Mouse (Mus musculus) CH12.LX (cell line): Measurements from ENCODE around the gene Kcne4. TPM values are rescaled to one million over a fixed set of nuclear protein-coding genes. Genes with fewer than 3 reads are reported as not detected.

Experiments used
- DNase-seq: peaks from one replicate; pipeline ENCODE4 v3.0.0-alpha.2; 2013; ENCODE audit errors: extremely low read depth
- H3K27ac ChIP-seq: 2 replicates; pipeline ENCODE4 v1.5.1; 2012; ENCODE audit warnings: low read depth, mild to moderate bottlenecking, control low read depth, moderate library complexity; ENCODE audit not compliant: insufficient read depth
- H3K27me3 ChIP-seq: replicated peaks from 2 replicates; pipeline ENCODE3; 2012; ENCODE audit warnings: inconsistent platforms
- H3K36me3 ChIP-seq, 2 experiments: replicated peaks in 1 of 2; 2 replicates each; pipeline versions ENCODE3 to v1.6.1; 2012; ENCODE audit warnings: inconsistent platforms in 1 of 2, low read length in 1 of 2, mild to moderate bottlenecking in 1 of 2, mixed read lengths in 1 of 2, moderate library complexity in 1 of 2; ENCODE audit not compliant: control insufficient read depth in 1 of 2, insufficient read depth in 1 of 2
- H3K4me1 ChIP-seq, 2 experiments: 2 replicates each; pipeline ENCODE4 v1.6.1; 2012; ENCODE audit warnings: inconsistent platforms in 1 of 2, moderate library complexity in 1 of 2; ENCODE audit not compliant: insufficient read depth in 2 of 2, control insufficient read depth in 1 of 2
- H3K4me2 ChIP-seq: 2 replicates; pipeline ENCODE4 v1.6.1; 2012; ENCODE audit warnings: low read depth, mild to moderate bottlenecking, control low read depth; ENCODE audit not compliant: poor library complexity, insufficient read depth, severe bottlenecking
- H3K4me3 ChIP-seq, 3 experiments: fragments of 150-350 bp in 1 of 3; sonication (generic) in 1 of 3; replicated peaks in 1 of 3; 2 replicates each; pipeline versions ENCODE3 to v1.5.1; 2011 to 2012; ENCODE audit warnings: low read depth in 2 of 3, low read length in 2 of 3, mild to moderate bottlenecking in 2 of 3, moderate library complexity in 2 of 3, control low read depth in 1 of 3, improper control_type of control experiment in 1 of 3, inconsistent platforms in 1 of 3, mixed read lengths in 1 of 3; ENCODE audit not compliant: poor library complexity in 1 of 3
- H3K79me2 ChIP-seq: replicated peaks from 2 replicates; pipeline ENCODE4 v1.6.1; 2012; ENCODE audit warnings: mild to moderate bottlenecking, moderate library complexity; ENCODE audit not compliant: control insufficient read depth, poor library complexity, insufficient read depth, severe bottlenecking; ENCODE audit errors: extremely low read depth
- H3K9ac ChIP-seq: 2 replicates; pipeline ENCODE4 v1.6.1; 2012; ENCODE audit warnings: low read depth, mild to moderate bottlenecking, control low read depth, moderate library complexity; ENCODE audit not compliant: insufficient read depth
- H3K9me3 ChIP-seq: replicated peaks from 2 replicates; pipeline ENCODE3; 2012; ENCODE audit warnings: low read length, inconsistent platforms, mixed read lengths
- CHD1 ChIP-seq: IDR thresholded peaks from 2 replicates; pipeline ENCODE4 v1.6.1; 2012; ENCODE audit warnings: low read depth, low read length, improper control_type of control experiment, inconsistent platforms
- EP300 ChIP-seq: IDR thresholded peaks from 2 replicates; pipeline ENCODE4 v1.6.1; 2011; ENCODE audit warnings: low read length, improper control_type of control experiment
- ETS1 ChIP-seq: conservative IDR thresholded peaks from 2 replicates; pipeline ENCODE4 v1.6.1; 2012; ENCODE audit warnings: low read depth, mild to moderate bottlenecking, inconsistent platforms, low read length, improper control_type of control experiment, moderate library complexity
- GABPA ChIP-seq: IDR thresholded peaks from 2 replicates; pipeline ENCODE4 v1.6.1; 2012; ENCODE audit warnings: low read depth, low read length, improper control_type of control experiment, inconsistent platforms; ENCODE audit not compliant: insufficient replicate concordance
- HCFC1 ChIP-seq: IDR thresholded peaks from 2 replicates; pipeline ENCODE4 v1.6.1; 2012; ENCODE audit warnings: low read depth, mild to moderate bottlenecking, inconsistent platforms, low read length, improper control_type of control experiment
- JUN ChIP-seq: IDR thresholded peaks from 2 replicates; pipeline ENCODE4 v1.6.1; 2011; ENCODE audit warnings: low read depth, mild to moderate bottlenecking, low read length, improper control_type of control experiment, moderate library complexity; ENCODE audit not compliant: insufficient read depth
- JUND ChIP-seq: conservative IDR thresholded peaks from 2 replicates; pipeline ENCODE4 v1.6.1; 2011; ENCODE audit warnings: low read depth, low read length, improper control_type of control experiment
- MAFK ChIP-seq: IDR thresholded peaks from 2 replicates; pipeline ENCODE4 v1.6.1; 2011; ENCODE audit warnings: low read length, improper control_type of control experiment; ENCODE audit not compliant: insufficient replicate concordance
- MAX ChIP-seq: IDR thresholded peaks from 2 replicates; pipeline ENCODE4 v1.6.1; 2011; ENCODE audit warnings: low read length, improper control_type of control experiment
- MEF2A ChIP-seq: IDR thresholded peaks from 2 replicates; pipeline ENCODE4 v1.6.1; 2014; ENCODE audit warnings: low read depth, mild to moderate bottlenecking, inconsistent platforms, low read length, improper control_type of control experiment, borderline replicate concordance
- NELFE ChIP-seq: IDR thresholded peaks from 2 replicates; pipeline ENCODE4 v1.6.1; 2011; ENCODE audit warnings: low read depth, low read length, improper control_type of control experiment
- PAX5 ChIP-seq: IDR thresholded peaks from 2 replicates; pipeline ENCODE4 v1.6.1; 2012; ENCODE audit warnings: low read length, inconsistent platforms, mixed read lengths
- POLR2A ChIP-seq: IDR thresholded peaks from 2 replicates; pipeline ENCODE4 v1.6.1; 2011; ENCODE audit warnings: low read depth, mild to moderate bottlenecking, improper control_type of control experiment, low read length
- POLR2AphosphoS2 ChIP-seq: IDR thresholded peaks from 2 replicates; pipeline ENCODE4 v1.6.1; 2011; ENCODE audit warnings: low read depth, low read length, improper control_type of control experiment
- RAD21 ChIP-seq: IDR thresholded peaks from 2 replicates; pipeline ENCODE4 v1.6.1; 2011; ENCODE audit warnings: low read depth, mild to moderate bottlenecking, low read length, improper control_type of control experiment, moderate library complexity
- RCOR1 ChIP-seq: conservative IDR thresholded peaks from 2 replicates; pipeline ENCODE4 v1.6.1; 2012; ENCODE audit warnings: low read depth, mild to moderate bottlenecking, inconsistent platforms, low read length, improper control_type of control experiment
- SMC3 ChIP-seq: IDR thresholded peaks from 2 replicates; pipeline ENCODE4 v1.6.1; 2011; ENCODE audit warnings: low read depth, low read length, improper control_type of control experiment
- TCF12 ChIP-seq: IDR thresholded peaks from 2 replicates; pipeline ENCODE4 v1.6.1; 2014; ENCODE audit warnings: low read depth, mild to moderate bottlenecking, inconsistent platforms, low read length, improper control_type of control experiment
- UBTF ChIP-seq: IDR thresholded peaks from 2 replicates; pipeline ENCODE4 v1.6.1; 2012; ENCODE audit warnings: low read depth, mild to moderate bottlenecking, inconsistent platforms, low read length, improper control_type of control experiment, moderate library complexity
- USF1 ChIP-seq: IDR thresholded peaks from 2 replicates; pipeline ENCODE4 v1.6.1; 2014; ENCODE audit warnings: low read depth, mild to moderate bottlenecking, inconsistent platforms, low read length, improper control_type of control experiment
- USF2 ChIP-seq: conservative IDR thresholded peaks from 2 replicates; pipeline ENCODE4 v1.6.1; 2011; ENCODE audit warnings: low read depth, low read length, improper control_type of control experiment
- ZC3H11A ChIP-seq: IDR thresholded peaks from 2 replicates; pipeline ENCODE4 v1.6.1; 2012; ENCODE audit warnings: low read depth, mild to moderate bottlenecking, inconsistent platforms, low read length, improper control_type of control experiment
- ZKSCAN1 ChIP-seq: IDR thresholded peaks from 2 replicates; pipeline ENCODE4 v1.6.1; 2012; ENCODE audit warnings: low read depth, inconsistent platforms, low read length, improper control_type of control experiment, borderline replicate concordance
- dilution Hi-C: fragments of 300-500 bp; cut with MboI; formaldehyde crosslinking; loops from 2 replicates; pipeline ENCODE4 v1.14.3; 2020; ENCODE audit warnings: low sequenced_read_pairs; ENCODE audit not compliant: extremely low pct_unique_long_range_greater_than_20kb, extremely low pct_ligation_motif_present
- in situ Hi-C: fragments of 300-500 bp; cut with MboI; formaldehyde crosslinking; loops from 3 replicates; pipeline ENCODE4 v1.14.3; 2019; ENCODE audit warnings: low sequenced_read_pairs, low pct_ligation_motif_present, low pct_unique_long_range_greater_than_20kb, mixed read lengths
- polyA plus RNA-seq: library from polyadenylated mRNA; unstranded; fragments of >175 nt; gene quantifications from 2 replicates; pipeline ENCODE4 v1.2.1, GENCODE M21; 2012; ENCODE audit warnings: low read depth; ENCODE audit not compliant: insufficient read length
- total RNA-seq, 2 experiments: library from RNA; depleted of rRNA; stranded (reverse); fragments of 300-350 nt in 1 of 2; fragments of >200 nt in 1 of 2; gene quantifications; 2 replicates each; pipeline ENCODE4 v1.2.3; 2012 to 2014

Gene Kcne4
- total and polyA plus RNA-seq, 3 experiments: not detected

DNA sequence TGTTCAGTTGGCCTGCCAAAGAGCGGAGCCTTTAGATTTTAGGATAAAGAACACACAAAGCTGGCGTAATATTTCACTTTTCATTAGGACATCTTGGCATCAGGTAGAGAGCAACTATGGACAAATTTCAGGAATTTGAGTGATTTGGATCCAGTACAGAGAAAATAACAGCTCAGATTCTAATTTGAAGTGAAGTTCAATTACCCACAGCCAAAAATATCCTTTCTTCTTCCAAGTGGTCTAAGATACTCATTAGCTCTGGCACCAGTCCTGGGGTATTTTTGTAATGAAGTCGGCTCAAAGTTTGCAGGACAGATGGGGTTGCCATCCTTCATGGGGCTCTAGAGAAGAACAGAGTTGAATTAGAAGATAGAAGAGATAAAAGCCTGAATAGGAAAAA lies 21.9 kb downstream of the Kcne4 start:
- no peaks in the 10 kb centered on the region for H3K27me3 ChIP-seq
- no peak overlapping the region for H3K4me3 ChIP-seq
- no peaks in the 10 kb centered on the region for H3K9me3 ChIP-seq
- H3K4me1 ChIP-seq: no peaks in the 10 kb centered on the region
- in situ Hi-C loops: no loop called here
- no peak for TF ChIP-seq RCOR1
- no peak for TF ChIP-seq CHD1
- TF ChIP-seq ZC3H11A: no peak
- TF ChIP-seq POLR2A: no peak
- no peak for TF ChIP-seq MAFK
- no peak for TF ChIP-seq GABPA
- TF ChIP-seq RAD21: no peak
- no peak for TF ChIP-seq MEF2A
- TF ChIP-seq HCFC1: no peak
- TF ChIP-seq ETS1: no peak
- TF ChIP-seq TCF12: no peak
- TF ChIP-seq USF1: no peak
- no peak for TF ChIP-seq USF2
- TF ChIP-seq ZKSCAN1: no peak
- TF ChIP-seq UBTF: no peak
- TF ChIP-seq NELFE: no peak
- TF ChIP-seq JUN: no peak
- no peak for TF ChIP-seq MAX
- TF ChIP-seq PAX5: no peak
- TF ChIP-seq, all 38 proteins: peak for 0
- Histone ChIP-seq H3K36me3 (no peaks in the 10 kb centered on the region), H3K9ac (no peak overlapping the region), H3K4me2 (no peak overlapping the region), H3K27ac (no peak overlapping the region), H3K79me2 (no peaks in the 10 kb centered on the region)
- dilution Hi-C loops: no loop called here
- DNase-seq: no peak

DNA sequence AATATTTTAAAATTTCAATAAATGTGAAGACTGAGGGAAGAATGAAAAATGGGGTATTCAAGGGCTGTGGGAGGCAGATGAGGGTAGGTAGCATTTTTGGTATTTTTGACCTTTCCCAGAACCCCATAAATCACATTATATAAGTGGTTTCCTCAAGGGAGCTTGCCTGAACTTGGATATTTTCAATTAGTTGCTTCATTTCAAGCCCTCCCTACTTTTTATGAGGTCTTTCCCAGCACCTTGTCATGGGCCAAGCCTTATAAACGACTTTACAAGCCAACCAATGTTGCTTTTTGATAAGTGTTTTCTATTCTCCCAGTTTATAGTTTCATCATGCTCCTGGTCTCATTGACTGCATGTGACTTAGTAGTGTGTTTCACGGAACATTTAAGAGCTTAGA lies 24.2 kb downstream of the Kcne4 start:
- H3K4me3 ChIP-seq: no peak overlapping the region
- dilution Hi-C loops: no loop called here
- H3K4me1 ChIP-seq: no peaks in the 10 kb centered on the region
- H3K9me3 ChIP-seq: no peaks in the 10 kb centered on the region
- no peak overlapping the region for H3K4me2 ChIP-seq
- TF ChIP-seq SMC3 (no peak), ETS1 (no peak), RCOR1 (no peak), JUND (no peak), PAX5 (no peak), EP300 (no peak), POLR2AphosphoS2 (no peak)
- TF ChIP-seq, all 38 proteins: peak for 0
- H3K27me3 ChIP-seq: no peaks in the 10 kb centered on the region
- no peak overlapping the region for H3K9ac ChIP-seq
- H3K27ac ChIP-seq: no peak overlapping the region
- no peak for DNase-seq
- H3K36me3 ChIP-seq: no peaks in the 10 kb centered on the region
- no peaks in the 10 kb centered on the region for H3K79me2 ChIP-seq
- in situ Hi-C loops: no loop called here
